Mouse (Mus musculus): ENCODE measurements around the gene Mrps24. TPM values are rescaled to one million over a fixed set of nuclear protein-coding genes. Genes with fewer than 3 reads are reported as not detected.
A peak's percentile ranks its signal among the peaks of the same experiment; 100 is the strongest.

The Mrps24 gene
- total and polyA plus RNA-seq, 2 experiments from 2014 or later, result 90.7 to 226 TPM

GRCm38 (mm10) chr11:5718611-5719354, 3.3 kb upstream of the Mrps24 start:
- WGBS, result 95% methylated on average over 12 of the region's 12 CpGs
- no peaks in the 10 kb centered on the region for H3K4me1 ChIP-seq (ENCODE audit: insufficient read depth)
- TF ChIP-seq CTCF (IDR thresholded peaks at IDR 0.05; ENCODE audit: low read depth), result no peak

GRCm38 (mm10) chr11:5716938-5717705, 1.6 kb upstream of the Mrps24 start:
- H3K27me3 ChIP-seq (ENCODE audit: insufficient read depth, low read length), result no peaks in the 10 kb centered on the region
- H3K9ac ChIP-seq, result no peak overlapping the region
- H3K27ac ChIP-seq (ENCODE audit: low read depth, low read length), result no peak overlapping the region
- DNase-seq (no peak), ATAC-seq (no peak)
- H3K9me3 ChIP-seq (ENCODE audit: low read length), result no peaks in the 10 kb centered on the region
- TF ChIP-seq CTCF (IDR thresholded peaks at IDR 0.05; ENCODE audit: low read depth), result no peak
- WGBS, result 93% methylated on average over 34 of the region's 34 CpGs
- H3K4me2 ChIP-seq (ENCODE audit: low read depth), result no peak overlapping the region
- H3K36me3 ChIP-seq (ENCODE audit: insufficient read depth), result peaks cover 50% of the 10 kb centered on the region
- H3K4me1 ChIP-seq (ENCODE audit: insufficient read depth), result no peaks in the 10 kb centered on the region
- no peak overlapping the region for H3K4me3 ChIP-seq (ENCODE audit: low read depth, low read length)

More at GRCm38 (mm10) chr11:5718611-5719354, 3.3 kb upstream of the Mrps24 start:
- H3K36me3 ChIP-seq (ENCODE audit: insufficient read depth), result peaks cover 39% of the 10 kb centered on the region
- H3K9me3 ChIP-seq (ENCODE audit: low read length), result peaks cover 2% of the 10 kb centered on the region; the same call in 1 of the 2 replicates
- no peak overlapping the region for H3K27ac ChIP-seq (ENCODE audit: low read depth, low read length)
- H3K4me3 ChIP-seq (ENCODE audit: low read depth, low read length), result no peak overlapping the region
- no peak for ATAC-seq
- no peak overlapping the region for H3K4me2 ChIP-seq (ENCODE audit: low read depth)
- no peak for DNase-seq
- H3K27me3 ChIP-seq (ENCODE audit: insufficient read depth, low read length), result no peaks in the 10 kb centered on the region
- H3K9ac ChIP-seq, result no peak overlapping the region

- H3K9me3 ChIP-seq (ENCODE audit: low read length), result no peaks in the 10 kb centered on the region
- no peak overlapping the region for H3K4me2 ChIP-seq (ENCODE audit: low read depth)
- ATAC-seq, result no peak
- H3K27ac ChIP-seq (ENCODE audit: low read depth, low read length), result no peak overlapping the region
- DNase-seq, result no peak
- no peaks in the 10 kb centered on the region for H3K27me3 ChIP-seq (ENCODE audit: insufficient read depth, low read length)
- H3K4me1 ChIP-seq (ENCODE audit: insufficient read depth), result no peaks in the 10 kb centered on the region
- no peak overlapping the region for H3K4me3 ChIP-seq (ENCODE audit: low read depth, low read length)
- TF ChIP-seq CTCF (IDR thresholded peaks at IDR 0.05; ENCODE audit: low read depth), result no peak
- no peak overlapping the region for H3K9ac ChIP-seq
- H3K36me3 ChIP-seq (ENCODE audit: insufficient read depth), result peaks cover 52% of the 10 kb centered on the region
- WGBS, result 89% methylated on average over 11 of the region's 11 CpGs
Measured at GRCm38 (mm10) chr11:5716246-5716645, 766 bp upstream of the Mrps24 start.

GRCm38 (mm10) chr11:5715179-5715578, 301 bp downstream of the Mrps24 start:
- 92% methylated on average over 9 of the region's 9 CpGs for WGBS
- no peaks in the 10 kb centered on the region for H3K9me3 ChIP-seq (ENCODE audit: low read length)
- no peak overlapping the region for H3K4me2 ChIP-seq (ENCODE audit: low read depth)
- ATAC-seq, result no peak
- no peaks in the 10 kb centered on the region for H3K4me1 ChIP-seq (ENCODE audit: insufficient read depth)
- DNase-seq, result no peak
- no peak overlapping the region for H3K9ac ChIP-seq
- H3K36me3 ChIP-seq (ENCODE audit: insufficient read depth), result peaks cover 52% of the 10 kb centered on the region
- H3K4me3 ChIP-seq (ENCODE audit: low read depth, low read length), result no peak overlapping the region
- H3K27ac ChIP-seq (ENCODE audit: low read depth, low read length), result no peak overlapping the region
- no peaks in the 10 kb centered on the region for H3K27me3 ChIP-seq (ENCODE audit: insufficient read depth, low read length)
- TF ChIP-seq CTCF (IDR thresholded peaks at IDR 0.05; ENCODE audit: low read depth), result no peak

GRCm38 (mm10) chr11:5707530-5708353, 7.7 kb downstream of the Mrps24 start:
- DNase-seq (peak; percentile 93), ATAC-seq (peak; percentile 98)
- H3K4me1 ChIP-seq (ENCODE audit: insufficient read depth), result peaks cover 6% of the 10 kb centered on the region; the same call in 1 of the 2 replicates
- TF ChIP-seq CTCF (IDR thresholded peaks at IDR 0.05; ENCODE audit: low read depth), result no peak
- H3K4me2 ChIP-seq (ENCODE audit: low read depth), result peak overlapping the region; percentile 81
- H3K9ac ChIP-seq, result peak overlapping the region; percentile 91
- no peaks in the 10 kb centered on the region for H3K27me3 ChIP-seq (ENCODE audit: insufficient read depth, low read length)
- peak overlapping the region; percentile 70 for H3K27ac ChIP-seq (ENCODE audit: low read depth, low read length)
- no peaks in the 10 kb centered on the region for H3K9me3 ChIP-seq (ENCODE audit: low read length)
- H3K36me3 ChIP-seq (ENCODE audit: insufficient read depth), result peaks cover 28% of the 10 kb centered on the region
- peak overlapping the region; percentile 97 for H3K4me3 ChIP-seq (ENCODE audit: low read depth, low read length)
- WGBS, result 19% methylated on average over 49 of the region's 50 CpGs

GRCm38 (mm10) chr11:5706874-5707529, 8.5 kb downstream of the Mrps24 start:
- Histone ChIP-seq H3K9ac (peak overlapping the region; percentile 91), H3K4me1 (ENCODE audit: insufficient read depth) (peaks cover 6% of the 10 kb centered on the region; the same call in 1 of the 2 replicates), H3K4me3 (ENCODE audit: low read depth, low read length) (peak overlapping the region; percentile 97), H3K36me3 (ENCODE audit: insufficient read depth) (peaks cover 21% of the 10 kb centered on the region), H3K9me3 (ENCODE audit: low read length) (no peaks in the 10 kb centered on the region), H3K27me3 (ENCODE audit: insufficient read depth, low read length) (no peaks in the 10 kb centered on the region), H3K27ac (ENCODE audit: low read depth, low read length) (peak overlapping the region; percentile 70), H3K4me2 (ENCODE audit: low read depth) (peak overlapping the region; percentile 81)
- DNase-seq (no peak), ATAC-seq (peak; percentile 61)
- 5% methylated on average over 43 of the region's 43 CpGs for WGBS
- TF ChIP-seq CTCF (IDR thresholded peaks at IDR 0.05; ENCODE audit: low read depth), result no peak

Data from forebrain, postnatal 0 days (tissue).